Mouse (Mus musculus): ENCODE data around the gene Zfp184. TPM values are rescaled to one million over a fixed set of nuclear protein-coding genes. Genes with fewer than 3 reads are reported as not detected.

Zfp184 gene
- total RNA-seq, 2 experiments from 2014 or later: 3.5 to 4.6 TPM

DNA sequence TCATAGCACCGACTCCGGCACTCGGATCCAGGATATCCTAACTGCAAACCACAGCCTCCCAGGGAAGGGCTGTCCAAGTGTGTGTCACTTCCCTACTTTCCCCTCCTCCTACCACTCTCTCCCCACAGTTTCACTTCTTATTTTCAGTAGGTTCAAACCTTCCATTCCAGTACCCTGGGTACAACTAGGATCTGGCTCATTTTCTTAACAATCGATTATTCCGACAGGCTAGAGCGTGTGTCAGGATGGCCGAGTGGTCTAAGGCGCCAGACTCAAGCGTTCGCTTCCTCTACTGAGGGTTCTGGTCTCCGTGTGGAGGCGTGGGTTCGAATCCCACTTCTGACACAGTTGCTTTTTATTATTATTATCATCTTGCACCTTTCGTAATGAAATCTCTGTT lies 30.3 kb upstream of the Zfp184 start:
- Histone ChIP-seq H3K27ac (no peak overlapping the region), H3K4me3 (peak overlapping the region; percentile 2; the same call in 1 of the 2 replicates)
- DNase-seq (ENCODE audit: low spot score in 2 of 2): peak in 1 of 2 experiments; percentile 46
- no peak for TF ChIP-seq CTCF (conservative IDR thresholded peaks at IDR 0.05)

DNA sequence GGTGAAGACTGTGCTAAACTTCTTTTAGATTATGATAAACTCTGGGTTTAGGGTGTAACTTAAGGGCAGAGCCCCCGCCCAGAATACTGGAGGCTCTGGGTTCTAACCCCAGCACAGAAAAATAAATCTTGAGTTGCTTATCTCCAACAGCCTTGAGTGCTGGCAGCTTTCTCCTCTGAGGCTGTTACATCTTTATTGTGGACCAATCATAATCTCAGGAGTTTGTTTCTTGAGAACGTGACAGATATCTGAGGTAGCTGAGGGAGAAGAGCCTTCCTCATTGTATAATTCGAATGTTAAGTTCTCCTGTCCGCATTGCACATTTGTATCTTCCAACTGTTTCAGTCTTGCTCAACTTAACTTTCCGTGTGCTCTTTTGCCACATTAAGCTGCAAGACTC lies 29.4 kb upstream of the Zfp184 start:
- Histone ChIP-seq H3K27ac (no peak overlapping the region), H3K4me3 (no peak overlapping the region)
- no peak for TF ChIP-seq CTCF (conservative IDR thresholded peaks at IDR 0.05)
- DNase-seq (ENCODE audit: low spot score in 2 of 2): no peak

DNA sequence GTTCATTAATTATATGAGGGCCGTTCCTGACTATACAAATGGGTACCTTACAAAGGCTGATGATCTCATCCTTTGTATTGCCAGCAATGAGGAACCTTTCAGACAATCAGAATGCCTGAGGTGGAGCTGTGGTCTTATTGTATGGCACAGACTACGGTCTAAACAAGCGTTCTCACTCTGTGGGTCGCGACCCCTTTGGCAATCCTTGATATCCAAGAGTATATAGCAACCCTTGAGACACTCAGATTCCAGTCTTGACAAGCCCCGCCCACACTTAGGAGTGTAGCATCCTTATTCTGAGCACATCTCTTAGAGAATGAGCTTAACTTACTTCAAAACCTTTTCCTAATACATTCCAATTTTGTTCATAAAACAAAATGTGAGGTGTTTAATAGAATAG lies 28.8 kb upstream of the Zfp184 start:
- Histone ChIP-seq H3K4me3 (no peak overlapping the region), H3K27ac (no peak overlapping the region)
- no peak for TF ChIP-seq CTCF (conservative IDR thresholded peaks at IDR 0.05)
- no peak for DNase-seq (ENCODE audit: low spot score in 2 of 2)

DNA sequence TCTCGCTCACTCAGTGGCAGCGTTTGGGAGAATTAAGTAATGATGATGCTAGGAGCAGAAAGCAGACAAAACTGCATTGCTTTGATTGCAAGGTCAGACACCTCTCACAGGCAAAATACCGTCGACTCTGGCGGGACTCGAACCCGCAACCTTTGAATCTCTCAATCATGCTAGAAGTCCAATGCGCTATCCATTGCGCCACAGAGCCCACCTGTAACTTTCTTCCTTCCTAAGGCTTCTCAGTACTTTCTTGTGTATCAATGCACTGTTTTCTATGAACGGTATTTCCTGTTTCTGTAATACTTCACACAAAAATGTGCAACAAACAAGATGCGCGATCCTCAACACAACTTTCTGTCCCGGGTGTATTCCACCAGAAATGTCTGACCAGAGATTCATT lies 27.9 kb upstream of the Zfp184 start:
- Histone ChIP-seq H3K27ac (no peak overlapping the region), H3K4me3 (no peak overlapping the region)
- no peak for TF ChIP-seq CTCF (conservative IDR thresholded peaks at IDR 0.05)
- no peak for DNase-seq (ENCODE audit: low spot score in 2 of 2)

DNA sequence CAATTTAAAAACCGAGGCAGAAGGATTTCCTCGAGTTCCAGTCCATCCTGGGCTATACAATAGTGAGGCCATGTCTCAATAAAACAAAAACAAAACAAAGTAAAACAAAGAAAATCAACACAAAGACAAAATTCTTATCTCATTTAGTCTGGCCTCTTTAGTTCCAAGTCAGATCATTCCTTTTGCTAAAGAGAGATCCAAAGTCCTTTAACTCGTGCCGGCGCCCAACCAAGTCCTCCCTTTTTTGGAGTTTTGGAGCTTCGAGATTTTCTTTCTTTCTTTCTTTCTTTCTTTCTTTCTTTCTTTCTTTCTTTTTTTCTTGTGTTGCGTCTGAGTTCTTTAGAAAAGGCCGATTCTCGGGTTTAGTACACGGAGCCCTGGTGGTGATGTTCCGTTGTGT lies 27.4 kb upstream of the Zfp184 start:
- TF ChIP-seq CTCF (conservative IDR thresholded peaks at IDR 0.05): no peak
- DNase-seq (ENCODE audit: low spot score in 2 of 2): no peak

DNA sequence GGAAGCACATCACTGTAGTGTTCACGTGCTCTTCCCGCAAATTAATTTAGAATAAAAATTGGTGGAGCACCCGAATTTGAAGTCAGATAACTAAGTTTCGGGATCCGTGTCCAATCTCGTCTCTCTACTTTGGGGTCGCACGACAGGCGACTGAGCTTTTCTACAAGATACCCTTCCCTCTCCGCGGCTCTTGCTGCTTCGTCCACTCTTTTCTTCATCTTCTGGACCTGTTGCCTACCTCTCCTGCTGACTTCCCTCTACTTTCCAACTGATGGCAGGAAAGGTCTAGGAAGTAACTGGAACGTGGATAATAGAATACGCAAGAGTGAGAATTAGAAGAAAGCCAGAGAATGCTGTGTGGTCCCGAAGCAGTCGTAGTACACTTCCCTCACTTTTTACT lies 26.9 kb upstream of the Zfp184 start:
- Histone ChIP-seq H3K4me3 (no peak overlapping the region; the same call in 1 of the 2 replicates), H3K27ac (no peak overlapping the region)
- DNase-seq (ENCODE audit: low spot score in 2 of 2): no peak
- TF ChIP-seq CTCF (conservative IDR thresholded peaks at IDR 0.05): no peak

More for the DNA sequence above, 27.4 kb upstream of the Zfp184 start:
- Histone ChIP-seq H3K4me3 (no peak overlapping the region), H3K27ac (no peak overlapping the region)

DNA sequence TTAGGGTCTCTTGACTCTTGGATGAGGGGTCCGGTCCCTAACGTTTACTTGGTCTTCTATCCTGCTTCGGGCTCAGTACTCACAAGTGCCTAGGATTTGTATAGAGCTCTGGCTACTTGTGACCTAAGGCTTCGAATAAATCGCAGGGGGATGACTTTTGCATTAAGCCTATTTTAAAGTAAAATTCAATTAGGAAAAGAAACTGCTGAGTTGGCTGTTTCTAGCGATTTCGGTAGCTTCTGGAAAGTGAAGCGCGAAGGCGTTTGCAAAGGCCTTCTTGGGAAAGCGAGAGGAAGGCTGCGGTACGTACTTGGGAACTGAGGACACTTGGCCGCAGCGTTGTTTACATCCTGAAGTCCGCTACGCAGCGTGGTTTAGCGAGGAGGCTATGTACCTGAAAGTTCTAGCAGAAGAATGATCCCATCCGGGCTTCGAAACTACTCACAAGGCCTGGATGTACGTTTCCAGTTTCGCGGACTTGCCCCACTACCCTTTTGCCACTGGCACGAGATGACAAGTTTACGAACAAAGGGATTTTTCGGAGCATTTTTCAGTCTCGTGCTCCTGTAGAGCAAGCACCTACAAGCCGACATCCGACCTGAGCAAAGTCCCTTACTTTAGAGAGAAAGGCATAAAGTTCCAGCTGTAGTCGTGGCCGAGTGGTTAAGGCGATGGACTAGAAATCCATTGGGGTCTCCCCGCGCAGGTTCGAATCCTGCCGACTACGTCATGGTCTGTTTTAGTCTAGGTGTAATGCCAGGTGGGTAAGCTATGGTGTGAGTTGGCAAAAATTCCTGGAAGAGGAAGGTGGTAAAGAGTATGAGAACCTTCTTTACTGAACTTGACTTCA lies 26.1 kb upstream of the Zfp184 start:
- TF ChIP-seq CTCF (conservative IDR thresholded peaks at IDR 0.05): no peak
- Histone ChIP-seq H3K27ac (no peak overlapping the region), H3K4me3 (peak overlapping the region; percentile 42)
- DNase-seq (ENCODE audit: low spot score in 2 of 2): no peak

DNA sequence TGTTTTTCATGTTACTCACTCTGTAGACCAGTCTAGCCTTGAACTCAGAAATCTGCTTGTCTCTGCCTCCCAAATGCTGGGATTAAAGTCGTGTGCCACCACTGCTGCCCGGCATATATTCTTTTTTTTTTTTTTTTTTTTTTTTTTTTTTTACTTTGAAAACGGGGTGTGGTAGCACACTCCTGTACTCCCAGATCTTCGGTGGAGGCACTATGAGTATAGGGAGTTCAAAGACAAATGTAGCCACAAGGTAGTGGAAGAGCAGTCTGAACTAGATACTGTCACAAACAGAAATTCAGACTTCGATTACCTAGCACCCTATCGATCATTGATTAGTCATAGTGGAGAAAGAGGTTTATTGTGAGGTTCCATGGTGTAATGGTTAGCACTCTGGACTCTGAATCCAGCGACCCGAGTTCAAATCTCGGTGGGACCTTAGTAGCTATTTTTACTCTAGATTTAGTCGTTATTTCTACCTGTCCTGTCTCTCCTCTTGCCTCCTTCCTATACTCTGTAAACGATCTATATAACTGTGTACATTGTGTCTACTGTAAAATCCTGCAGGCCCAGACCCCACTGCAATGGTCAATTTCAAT lies 25.0 kb upstream of the Zfp184 start:
- DNase-seq (ENCODE audit: low spot score in 2 of 2): no peak

DNA sequence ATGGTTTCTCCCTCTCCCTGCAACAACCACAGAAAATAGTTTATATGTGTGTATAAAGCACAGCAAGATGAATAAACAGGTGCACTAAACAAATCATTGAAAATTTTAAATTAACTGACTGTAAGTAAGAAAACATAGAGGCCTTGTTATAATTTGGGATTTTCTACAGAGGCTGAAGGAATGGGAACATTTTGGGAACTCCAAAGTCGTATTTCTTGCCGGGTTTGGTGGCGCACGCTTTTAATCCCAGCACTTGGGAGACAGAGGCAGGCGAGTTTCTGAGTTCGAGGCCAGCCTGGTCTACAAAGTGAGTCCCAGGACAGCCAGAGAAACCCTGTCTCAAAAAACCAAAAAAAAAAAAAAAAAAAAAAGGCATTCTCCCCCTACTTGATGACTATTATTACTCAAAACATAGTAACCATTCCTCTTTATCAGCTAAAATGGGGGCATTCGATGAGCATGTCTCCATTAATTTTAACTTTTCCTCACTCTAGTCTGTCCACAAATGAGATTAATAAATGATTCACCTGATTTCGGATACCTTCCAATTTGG lies 24.1 kb upstream of the Zfp184 start:
- no peak overlapping the region for H3K27ac ChIP-seq
- H3K4me3 ChIP-seq: no peak overlapping the region
- DNase-seq (ENCODE audit: low spot score in 2 of 2): no peak
- no peak for TF ChIP-seq CTCF (conservative IDR thresholded peaks at IDR 0.05)

More for the DNA sequence above, 25.0 kb upstream of the Zfp184 start:
- no peak overlapping the region for H3K4me3 ChIP-seq
- H3K27ac ChIP-seq: no peak overlapping the region
- TF ChIP-seq CTCF (conservative IDR thresholded peaks at IDR 0.05): no peak

DNA sequence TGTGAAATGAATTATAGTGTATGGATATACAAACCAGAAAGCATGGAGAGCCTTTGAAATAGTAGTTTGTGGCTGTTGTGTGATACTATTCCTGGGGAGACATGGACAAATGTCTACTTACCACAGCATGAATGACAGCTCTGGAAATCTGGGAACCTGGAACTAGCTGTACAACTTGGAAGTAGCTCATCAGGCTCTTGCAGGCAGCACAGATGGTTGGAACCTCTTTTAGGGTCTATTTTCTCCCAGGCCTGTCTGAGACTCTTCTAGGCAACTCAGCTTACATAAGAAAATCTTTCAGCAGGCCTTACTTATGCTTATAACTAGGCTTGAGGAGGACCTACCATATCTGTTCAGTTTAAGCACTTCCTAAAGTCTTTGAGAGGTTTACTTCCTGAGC lies 21.5 kb upstream of the Zfp184 start:
- Histone ChIP-seq H3K4me3 (no peak overlapping the region), H3K27ac (no peak overlapping the region)
- no peak for TF ChIP-seq CTCF (conservative IDR thresholded peaks at IDR 0.05)
- no peak for DNase-seq (ENCODE audit: low spot score in 2 of 2)

DNA sequence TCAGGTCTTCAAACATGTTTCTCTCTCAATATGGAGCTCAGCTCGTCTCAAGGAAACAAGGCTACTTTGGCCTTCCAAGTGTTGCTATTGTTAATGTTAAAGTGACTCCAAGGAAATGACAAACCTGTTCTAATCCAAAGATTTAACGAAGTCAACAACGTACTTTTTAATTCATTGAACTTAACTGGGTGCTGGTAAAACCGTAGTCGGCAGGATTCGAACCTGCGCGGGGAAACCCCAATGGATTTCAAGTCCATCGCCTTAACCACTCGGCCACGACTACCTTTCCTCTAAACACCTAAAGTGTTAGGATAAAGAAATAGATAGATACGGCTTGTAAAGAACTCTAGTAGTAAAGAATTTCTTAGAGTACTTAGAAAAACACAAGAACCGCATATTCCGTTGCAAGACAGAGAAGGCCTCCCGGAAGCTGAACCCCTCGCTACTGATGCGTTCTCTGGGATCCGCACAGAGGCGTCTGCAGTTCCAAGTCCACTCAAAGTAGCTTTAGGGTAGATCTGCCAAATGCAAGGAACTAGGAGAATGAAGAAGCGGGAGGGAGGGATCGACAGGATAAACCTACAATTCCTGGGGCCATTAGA lies 20.1 kb upstream of the Zfp184 start:
- Histone ChIP-seq H3K27ac (no peak overlapping the region), H3K4me3 (no peak overlapping the region)
- TF ChIP-seq CTCF (conservative IDR thresholded peaks at IDR 0.05): no peak
- no peak for DNase-seq (ENCODE audit: low spot score in 2 of 2)

DNA sequence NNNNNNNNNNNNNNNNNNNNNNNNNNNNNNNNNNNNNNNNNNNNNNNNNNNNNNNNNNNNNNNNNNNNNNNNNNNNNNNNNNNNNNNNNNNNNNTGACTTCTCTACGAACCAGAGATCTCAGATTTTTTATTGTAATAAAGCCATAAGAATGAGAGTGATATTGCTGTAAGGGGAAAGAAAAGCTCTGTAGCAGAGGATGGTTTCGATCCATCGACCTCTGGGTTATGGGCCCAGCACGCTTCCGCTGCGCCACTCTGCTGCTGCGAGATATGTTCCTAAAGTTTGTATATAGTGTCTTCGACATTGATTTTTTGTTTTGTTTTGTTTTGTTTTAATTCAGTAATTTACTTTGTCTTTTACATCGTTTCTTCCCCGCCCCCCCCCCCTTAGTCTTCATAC lies 13.9 kb upstream of the Zfp184 start:
- DNase-seq (ENCODE audit: low spot score in 2 of 2): no peak
- TF ChIP-seq CTCF (conservative IDR thresholded peaks at IDR 0.05): no peak
- Histone ChIP-seq H3K27ac (no peak overlapping the region), H3K4me3 (no peak overlapping the region)

DNA sequence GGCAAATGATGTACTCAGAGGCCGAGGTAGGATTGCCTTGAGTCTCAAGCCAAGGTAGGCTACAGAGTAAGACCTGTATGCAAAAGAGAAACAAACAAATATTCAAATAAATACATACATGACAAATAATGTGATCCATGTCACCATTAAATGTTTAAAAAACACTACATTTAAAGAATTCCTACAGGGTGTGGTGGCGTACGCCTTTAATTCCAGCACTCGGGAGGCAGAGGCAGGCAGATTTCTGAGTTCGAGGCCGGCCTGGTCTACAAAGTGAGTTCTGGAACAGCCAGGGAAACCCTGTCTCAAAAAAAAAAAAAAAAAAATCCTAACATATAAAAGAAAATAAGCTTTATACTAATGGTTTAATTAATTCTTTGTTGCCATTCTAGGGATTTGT lies 13.2 kb upstream of the Zfp184 start:
- TF ChIP-seq CTCF (conservative IDR thresholded peaks at IDR 0.05): no peak
- DNase-seq (ENCODE audit: low spot score in 2 of 2): no peak
- H3K4me3 ChIP-seq: no peak overlapping the region
- no peak overlapping the region for H3K27ac ChIP-seq
